Mouse (Mus musculus): ENCODE measurements around the gene Mrpl12. TPM values are rescaled to one million over a fixed set of nuclear protein-coding genes. Genes with fewer than 3 reads are reported as not detected.

Mrpl12 gene
- polyA plus RNA-seq, 1 experiment from 2014 or later: 67.7 TPM

GRCm38 (mm10) chr11:120465521-120465920 is 18.9 kb upstream of the Mrpl12 start:
- no peaks in the 10 kb centered on the region for H3K27me3 ChIP-seq (replicated peaks; ENCODE audit: insufficient read depth, low read length)
- H3K4me3 ChIP-seq (ENCODE audit: low read depth, low read length): no peak overlapping the region
- no peak for TF ChIP-seq CTCF (IDR thresholded peaks at IDR 0.05)
- TF ChIP-seq EP300 (IDR thresholded peaks at IDR 0.05): no peak
- H3K9me3 ChIP-seq (ENCODE audit: low read length): no peaks in the 10 kb centered on the region
- DNase-seq (ENCODE audit: low spot score): no peak
- no peak for ATAC-seq
- peaks cover 9% of the 10 kb centered on the region for H3K36me3 ChIP-seq (ENCODE audit: insufficient read depth, low read length)
- no peak overlapping the region for H3K9ac ChIP-seq (replicated peaks; ENCODE audit: low read depth)
- H3K4me1 ChIP-seq (ENCODE audit: insufficient read depth, low read depth, low read length): 0 out of 2 replicates have a peak, but pooled peaks cover 8% of the 10 kb centered on the region
- WGBS: 78% methylated on average over 4 of the region's 4 CpGs
- H3K4me2 ChIP-seq (replicated peaks; ENCODE audit: low read depth, low read length): no peak overlapping the region
- H3K27ac ChIP-seq (ENCODE audit: low read length): no peak overlapping the region

GRCm38 (mm10) chr11:120467051-120467735 is 17.2 kb upstream of the Mrpl12 start, which contains the start of gene Arl16:
Gene Arl16, minus strand, starts transcription at chr11:120467607.
- peak; percentile 100 for ATAC-seq

GRCm38 (mm10) chr11:120467736-120468092 is 16.7 kb upstream of the Mrpl12 start:
- Histone ChIP-seq H3K4me3 (ENCODE audit: low read depth, low read length) (peak overlapping the region; percentile 82), H3K9me3 (ENCODE audit: low read length) (no peaks in the 10 kb centered on the region), H3K27me3 (replicated peaks; ENCODE audit: insufficient read depth, low read length) (no peaks in the 10 kb centered on the region), H3K9ac (replicated peaks; ENCODE audit: low read depth) (peak overlapping the region; percentile 74), H3K4me1 (ENCODE audit: insufficient read depth, low read depth, low read length) (0 out of 2 replicates have a peak, but pooled peaks cover 8% of the 10 kb centered on the region), H3K36me3 (ENCODE audit: insufficient read depth, low read length) (peaks cover 31% of the 10 kb centered on the region), H3K4me2 (replicated peaks; ENCODE audit: low read depth, low read length) (peak overlapping the region; percentile 88), H3K27ac (ENCODE audit: low read length) (no peak overlapping the region)
- TF ChIP-seq CTCF (IDR thresholded peaks at IDR 0.05) (no peak), EP300 (IDR thresholded peaks at IDR 0.05) (no peak)
- no peak for ATAC-seq
- no peak for DNase-seq (ENCODE audit: low spot score)
- WGBS: 1% methylated on average over 32 of the region's 33 CpGs

More at GRCm38 (mm10) chr11:120467051-120467735, 17.2 kb upstream of the Mrpl12 start, which contains the start of gene Arl16:
- 0 out of 2 replicates have a peak, but pooled peaks cover 8% of the 10 kb centered on the region for H3K4me1 ChIP-seq (ENCODE audit: insufficient read depth, low read depth, low read length)
- under 1% methylated on average over 44 of the region's 54 CpGs for WGBS
- H3K27ac ChIP-seq (ENCODE audit: low read length): 0 out of 2 replicates have a peak within 1 kb of the TSS, but pooled peaks have one; percentile 33
- H3K9ac ChIP-seq (replicated peaks; ENCODE audit: low read depth): peak within 1 kb of the TSS; percentile 74
- peak within 1 kb of the TSS; percentile 88 for H3K4me2 ChIP-seq (replicated peaks; ENCODE audit: low read depth, low read length)
- peak; percentile 98 for DNase-seq (ENCODE audit: low spot score)
- H3K4me3 ChIP-seq (ENCODE audit: low read depth, low read length): peak within 1 kb of the TSS; percentile 82
- peaks cover 25% of the 10 kb centered on the region for H3K36me3 ChIP-seq (ENCODE audit: insufficient read depth, low read length)
- H3K9me3 ChIP-seq (ENCODE audit: low read length): no peaks in the 10 kb centered on the region
- TF ChIP-seq CTCF (IDR thresholded peaks at IDR 0.05): no peak
- no peak for TF ChIP-seq EP300 (IDR thresholded peaks at IDR 0.05)
- H3K27me3 ChIP-seq (replicated peaks; ENCODE audit: insufficient read depth, low read length): no peaks in the 10 kb centered on the region

GRCm38 (mm10) chr11:120472052-120472451 is 12.4 kb upstream of the Mrpl12 start:
- Histone ChIP-seq H3K4me2 (replicated peaks; ENCODE audit: low read depth, low read length) (no peak overlapping the region), H3K4me3 (ENCODE audit: low read depth, low read length) (no peak overlapping the region), H3K27ac (ENCODE audit: low read length) (no peak overlapping the region), H3K36me3 (ENCODE audit: insufficient read depth, low read length) (peaks cover 49% of the 10 kb centered on the region), H3K4me1 (ENCODE audit: insufficient read depth, low read depth, low read length) (0 out of 2 replicates have a peak, but pooled peaks cover 8% of the 10 kb centered on the region), H3K9ac (replicated peaks; ENCODE audit: low read depth) (no peak overlapping the region), H3K9me3 (ENCODE audit: low read length) (no peaks in the 10 kb centered on the region), H3K27me3 (replicated peaks; ENCODE audit: insufficient read depth, low read length) (no peaks in the 10 kb centered on the region)
- WGBS: 99% methylated on average over 6 of the region's 6 CpGs
- no peak for TF ChIP-seq CTCF (IDR thresholded peaks at IDR 0.05)
- TF ChIP-seq EP300 (IDR thresholded peaks at IDR 0.05): no peak
- no peak for DNase-seq (ENCODE audit: low spot score)
- no peak for ATAC-seq

- Histone ChIP-seq H3K27me3 (replicated peaks; ENCODE audit: insufficient read depth, low read length) (no peaks in the 10 kb centered on the region), H3K4me1 (ENCODE audit: insufficient read depth, low read depth, low read length) (no peaks in the 10 kb centered on the region; the same call in 1 of the 2 replicates), H3K9me3 (ENCODE audit: low read length) (no peaks in the 10 kb centered on the region), H3K4me2 (replicated peaks; ENCODE audit: low read depth, low read length) (no peak overlapping the region; the same call in 1 of the 2 replicates), H3K36me3 (ENCODE audit: insufficient read depth, low read length) (peaks cover 39% of the 10 kb centered on the region), H3K4me3 (ENCODE audit: low read depth, low read length) (no peak overlapping the region), H3K27ac (ENCODE audit: low read length) (no peak overlapping the region), H3K9ac (replicated peaks; ENCODE audit: low read depth) (no peak overlapping the region)
- 91% methylated on average over 7 of the region's 7 CpGs for WGBS
- ATAC-seq (no peak), DNase-seq (ENCODE audit: low spot score) (no peak)
- no peak for TF ChIP-seq EP300 (IDR thresholded peaks at IDR 0.05)
- no peak for TF ChIP-seq CTCF (IDR thresholded peaks at IDR 0.05)
Measured at GRCm38 (mm10) chr11:120483448-120483934, 922 bp upstream of the Mrpl12 start.

- no peaks in the 10 kb centered on the region for H3K9me3 ChIP-seq (ENCODE audit: low read length)
- H3K4me3 ChIP-seq (ENCODE audit: low read depth, low read length): peak overlapping the region; percentile 73
- H3K4me2 ChIP-seq (replicated peaks; ENCODE audit: low read depth, low read length): peak overlapping the region; percentile 94
- TF ChIP-seq EP300 (IDR thresholded peaks at IDR 0.05) (no peak), CTCF (IDR thresholded peaks at IDR 0.05) (no peak)
- ATAC-seq (no peak), DNase-seq (ENCODE audit: low spot score) (no peak)
- H3K27ac ChIP-seq (ENCODE audit: low read length): no peak overlapping the region
- no peaks in the 10 kb centered on the region; the same call in 1 of the 2 replicates for H3K4me1 ChIP-seq (ENCODE audit: insufficient read depth, low read depth, low read length)
- H3K36me3 ChIP-seq (ENCODE audit: insufficient read depth, low read length): peaks cover 23% of the 10 kb centered on the region
- 5% methylated on average over 10 of the region's 10 CpGs for WGBS
- peak overlapping the region; percentile 76 for H3K9ac ChIP-seq (replicated peaks; ENCODE audit: low read depth)
- no peaks in the 10 kb centered on the region for H3K27me3 ChIP-seq (replicated peaks; ENCODE audit: insufficient read depth, low read length)
Measured at GRCm38 (mm10) chr11:120485251-120485650, 838 bp downstream of the Mrpl12 start.
